In the genomic region with DNA sequence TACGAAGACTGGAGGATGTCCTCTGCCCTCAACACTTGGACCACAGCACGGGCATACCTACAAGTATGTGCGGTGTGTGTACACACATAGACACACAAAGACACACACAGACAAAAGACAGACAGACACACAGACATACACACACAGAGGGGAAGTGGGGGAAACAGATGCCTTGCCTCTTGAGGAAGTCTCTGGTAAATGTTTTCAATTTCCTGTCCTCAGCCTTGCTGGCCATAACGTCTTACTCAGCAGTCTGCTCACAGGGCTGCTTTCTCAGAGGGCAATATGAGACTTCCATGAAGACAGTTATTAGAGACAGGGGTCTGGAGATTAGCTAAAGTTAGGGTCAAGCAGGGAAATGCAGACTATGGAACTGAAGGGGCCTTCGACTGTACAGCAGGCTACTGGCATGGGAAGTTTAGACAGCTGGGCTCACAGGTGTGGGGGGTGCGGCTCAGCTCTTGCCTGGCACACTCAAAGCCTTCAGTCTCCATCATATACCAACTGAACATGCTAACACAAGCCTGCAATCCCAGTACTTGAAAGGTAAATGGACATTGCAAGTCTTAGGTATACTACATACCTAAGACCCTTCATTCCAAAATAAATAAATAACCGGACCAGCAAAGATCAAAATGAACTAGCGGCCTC, we compare ENCODE assay signal across 9 mouse cellular contexts.
DNase-seq lines count a peak whose midpoint lies in the region; ATAC-seq and TF ChIP-seq lines count a peak whose summit lies in the region.
"Had no signal": no experiment of that assay in that cellular context is flagged by ENCODE, and none has a peak within 500 bp of the region (broad histone marks: within the 10 kb centered on the region; RNA-seq: fewer than 3 reads in every experiment).

No protein-coding gene starts in this region.

- 0 out of 2 replicates have a peak, but pooled peaks have one; percentile 21 for ATAC-seq in heart, postnatal 0 days (ENCODE audit: insufficient read depth, low read depth)
- ATAC-seq in forebrain, embryonic 11.5 days (replicated peaks; ENCODE audit: low FRiP score), result 0 out of 2 replicates have a peak, but pooled peaks have one; percentile 6
- ATAC-seq in megakaryocyte progenitor cell, adult 5-6 weeks (replicated peaks; ENCODE audit: poor library complexity), result peak; percentile 65

- 69% methylated on average over 8 of the region's 8 CpGs for WGBS in heart, postnatal 0 days
- 64% methylated on average over 8 of the region's 8 CpGs for WGBS in forebrain, embryonic 11.5 days

- H3K9me3 ChIP-seq in heart, postnatal 0 days (replicated peaks; ENCODE audit: control insufficient read depth, low read length), result no peaks in the 10 kb centered on the region
- H3K9me3 ChIP-seq in forebrain, embryonic 11.5 days (ENCODE audit: control insufficient read depth, low read length), result no peaks in the 10 kb centered on the region

- no peak for DNase-seq in heart, postnatal 0 days (ENCODE audit: low spot score)
- DNase-seq in heart, postnatal 14 days, result no peak
- peak; percentile 12 for DNase-seq in CD4-positive, CD25-positive, alpha-beta regulatory T cell, adult 2 months (ENCODE audit: low read depth, low spot score)
- no peak for DNase-seq in forebrain, embryonic 11.5 days (ENCODE audit: low spot score)
- DNase-seq in right cerebral cortex, postnatal 36 days (ENCODE audit: low spot score in 2 of 2), result no peak
- no peak for DNase-seq in adrenal gland, postnatal 10 days
- no peak for DNase-seq in kidney, adult 11 months

- peaks cover 32% of the 10 kb centered on the region for H3K4me1 ChIP-seq in heart, postnatal 0 days (ENCODE audit: control insufficient read depth, insufficient read depth)
- peaks cover 44% of the 10 kb centered on the region for H3K4me1 ChIP-seq in forebrain, embryonic 11.5 days (replicated peaks; ENCODE audit: control insufficient read depth, insufficient read depth, low read length)

- peak; percentile 28; the same call in 1 of the 2 replicates for TF ChIP-seq EP300 in heart, postnatal 0 days (IDR thresholded peaks at IDR 0.05; ENCODE audit: low read depth)

- H3K9ac ChIP-seq in heart, postnatal 0 days (replicated peaks; ENCODE audit: low read depth, low read length), result no peak overlapping the region
- peak overlapping the region; percentile 21; the same call in 1 of the 2 replicates for H3K9ac ChIP-seq in forebrain, embryonic 11.5 days (ENCODE audit: low read length)

- H3K27me3 ChIP-seq in heart, postnatal 0 days (ENCODE audit: control insufficient read depth, insufficient read depth, low read length), result no peaks in the 10 kb centered on the region
- no peaks in the 10 kb centered on the region for H3K27me3 ChIP-seq in forebrain, embryonic 11.5 days (ENCODE audit: control insufficient read depth, insufficient read depth, low read length)

- no peaks in the 10 kb centered on the region for H3K36me3 ChIP-seq in heart, postnatal 0 days (replicated peaks; ENCODE audit: control insufficient read depth, insufficient read depth, low read length)
- H3K36me3 ChIP-seq in forebrain, embryonic 11.5 days (ENCODE audit: control insufficient read depth, insufficient read depth, low read length), result no peaks in the 10 kb centered on the region

- intact Hi-C loops in heart, postnatal 14 days (cut with DNase I), result no loop called here

- H3K4me2 ChIP-seq in heart, postnatal 0 days (ENCODE audit: low read depth, low read length), result no peak overlapping the region
- no peak overlapping the region for H3K4me2 ChIP-seq in forebrain, embryonic 11.5 days (ENCODE audit: low read depth, low read length, severe bottlenecking)

- no peak overlapping the region for H3K27ac ChIP-seq in heart, postnatal 0 days (ENCODE audit: low read depth)
- H3K27ac ChIP-seq in forebrain, embryonic 11.5 days (ENCODE audit: low read depth, low read length), result peak overlapping the region; percentile 74; the same call in 1 of the 2 replicates

- TF ChIP-seq CTCF in heart, postnatal 0 days (IDR thresholded peaks at IDR 0.05; ENCODE audit: low read depth), result no peak

- H3K4me3 ChIP-seq in heart, postnatal 0 days (ENCODE audit: low read depth, low read length), result no peak overlapping the region
- no peak overlapping the region for H3K4me3 ChIP-seq in forebrain, embryonic 11.5 days (ENCODE audit: low read depth, low read length)
- H3K4me3 ChIP-seq: myocyte had no signal

Comparison
In these comparisons a context has a peak if more than half of its experiments do, and no peak if none do; other contexts are left out.
1. ATAC-seq: peak in every context shown above with its lines; median percentile 65 in megakaryocyte progenitor cell, adult 5-6 weeks; 21 in heart, postnatal 0 days; 6 in forebrain, embryonic 11.5 days.